Mouse (Mus musculus) ES-E14 (cell line): ENCODE measurements at regions not wholly inside any gene's neighbourhood (a gene's known extent, or its start where the extent isn't known, plus 50 kb on each side); places are given as distances from the start of the nearest gene placed in this dataset.

Experiments
- DNase-seq: peaks from one replicate; pipeline ENCODE4 v3.0.0-alpha.2; 2013; ENCODE audit warnings: low read depth, low spot score
- H3K27ac ChIP-seq: 2 replicates; pipeline ENCODE4 v1.5.1; 2012; ENCODE audit warnings: low read depth, mild to moderate bottlenecking, low read length, moderate library complexity, mixed read lengths; ENCODE audit not compliant: poor library complexity, insufficient read depth, severe bottlenecking
- H3K36me3 ChIP-seq: 2 replicates; pipeline ENCODE4 v1.6.1; 2012; ENCODE audit warnings: mild to moderate bottlenecking, low read length, moderate library complexity, mixed read lengths; ENCODE audit not compliant: control insufficient read depth, poor library complexity, insufficient read depth, severe bottlenecking
- H3K4me1 ChIP-seq, 2 experiments: fragments of 150-350 bp in 1 of 2; sonication (generic) in 1 of 2; 2 replicates each; pipeline ENCODE4 v1.6.1; 2012; ENCODE audit warnings: low read length in 2 of 2, mild to moderate bottlenecking in 1 of 2, mixed read lengths in 1 of 2; ENCODE audit not compliant: control insufficient read depth in 2 of 2, insufficient read depth in 2 of 2, poor library complexity in 1 of 2
- H3K4me3 ChIP-seq, 2 experiments: fragments of 150-350 bp in 1 of 2; sonication (generic) in 1 of 2; 2 replicates each; pipeline ENCODE4 v1.5.1; 2012; ENCODE audit warnings: low read length in 2 of 2, low read depth in 1 of 2, mild to moderate bottlenecking in 1 of 2, mixed read lengths in 1 of 2; ENCODE audit not compliant: insufficient read depth in 1 of 2, poor library complexity in 1 of 2, severe bottlenecking in 1 of 2
- H3K9ac ChIP-seq: 2 replicates; pipeline ENCODE4 v1.6.1; 2012; ENCODE audit warnings: low read depth, mild to moderate bottlenecking, low read length, mixed read lengths; ENCODE audit not compliant: poor library complexity, insufficient read depth, severe bottlenecking
- H3K9me3 ChIP-seq: fragments of 150-350 bp; sonication (generic); 2 replicates; pipeline ENCODE4 v1.6.1; 2012; ENCODE audit warnings: low read depth, mild to moderate bottlenecking, low read length; ENCODE audit not compliant: control insufficient read depth, insufficient read depth
- CHD2 ChIP-seq: IDR thresholded peaks from 2 replicates; pipeline ENCODE4 v1.6.1; 2014; ENCODE audit warnings: mild to moderate bottlenecking, low read depth, low read length, inconsistent platforms
- HCFC1 ChIP-seq: IDR thresholded peaks from 2 replicates; pipeline ENCODE4 v1.6.1; 2012; ENCODE audit warnings: low read length, inconsistent platforms, borderline replicate concordance; ENCODE audit not compliant: insufficient read depth
- MAFK ChIP-seq: IDR thresholded peaks from 2 replicates; pipeline ENCODE4 v1.6.1; 2014; ENCODE audit warnings: mild to moderate bottlenecking, low read depth, low read length, inconsistent platforms; ENCODE audit not compliant: insufficient read depth
- ZC3H11A ChIP-seq: IDR thresholded peaks from 2 replicates; pipeline ENCODE4 v1.6.1; 2012; ENCODE audit warnings: low read depth, mild to moderate bottlenecking, inconsistent platforms, low read length, borderline replicate concordance
- ZNF384 ChIP-seq: IDR thresholded peaks from 2 replicates; pipeline ENCODE4 v1.6.1; 2012; ENCODE audit warnings: low read depth, low read length, inconsistent platforms
- in situ Hi-C, 2 experiments: fragments of 600-800 bp; cut with MboI; formaldehyde crosslinking; loops; one replicate each; pipeline ENCODE4 v1.15.1; 2025; ENCODE audit warnings: low sequenced_read_pairs in 2 of 2, inconsistent platforms in 1 of 2; ENCODE audit not compliant: unreplicated experiment in 2 of 2

DNA sequence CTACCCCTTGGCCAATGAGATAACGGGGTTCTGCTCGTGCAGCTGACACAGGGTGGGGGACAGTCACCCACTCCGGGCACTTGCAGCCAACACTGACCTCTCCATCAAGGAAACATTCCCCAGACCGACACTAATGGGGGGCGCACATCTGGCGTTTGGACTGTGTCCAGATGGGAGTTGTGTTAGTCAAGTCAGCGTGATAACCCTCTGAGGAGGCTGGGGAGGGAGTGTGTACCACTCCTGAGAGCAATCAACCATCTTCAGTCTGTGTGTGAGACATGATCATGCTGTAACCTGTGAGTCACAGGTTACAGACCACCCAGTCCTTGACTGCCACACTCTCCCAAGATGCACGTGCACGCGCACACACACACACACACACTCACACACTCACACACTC, 106.9 kb upstream of the Pkdcc start:
- Histone ChIP-seq H3K4me3 (no peak overlapping the region), H3K9me3 (no peaks in the 10 kb centered on the region), H3K36me3 (no peaks in the 10 kb centered on the region), H3K27ac (no peak overlapping the region), H3K4me1 (no peaks in the 10 kb centered on the region), H3K9ac (no peak overlapping the region)
- TF ChIP-seq HCFC1 (no peak), ZC3H11A (no peak), CHD2 (no peak), MAFK (no peak), ZNF384 (no peak)
- in situ Hi-C loops = no loop called here
- DNase-seq = no peak

DNA sequence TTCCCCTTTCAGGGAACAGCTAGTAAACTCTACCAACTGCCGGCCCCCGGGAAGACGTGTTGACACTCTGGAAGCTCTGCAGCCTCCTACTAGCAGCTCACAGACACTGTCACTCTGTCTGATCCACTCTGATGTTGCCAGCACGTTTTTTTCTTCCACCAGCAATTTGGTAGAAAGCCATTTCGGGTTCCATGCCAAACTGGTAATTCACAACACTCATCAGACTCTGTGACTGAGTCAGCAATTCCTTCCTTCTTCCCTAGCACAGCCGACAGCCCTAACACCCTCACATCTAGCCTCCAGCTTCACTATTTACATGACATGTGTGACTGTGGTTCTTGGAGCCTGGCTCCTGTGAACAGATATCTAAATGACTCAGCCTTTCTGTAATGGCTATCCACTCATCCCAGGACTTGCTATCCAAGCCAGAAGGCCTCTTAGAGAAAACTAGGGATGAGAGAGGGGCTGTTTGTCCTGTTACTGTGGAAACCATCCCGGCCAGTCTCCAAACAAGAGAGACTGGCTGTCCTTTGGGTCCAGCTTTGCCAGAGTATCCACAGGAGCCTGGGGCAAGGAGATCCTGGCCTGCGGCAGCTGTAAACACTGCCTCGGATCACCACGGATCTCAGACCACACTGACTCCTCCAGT, 105.2 kb upstream of the Pkdcc start:
- in situ Hi-C loops = no loop called here
- no peak overlapping the region for H3K9ac ChIP-seq
- H3K4me1 ChIP-seq = no peaks in the 10 kb centered on the region
- no peak overlapping the region for H3K27ac ChIP-seq
- no peaks in the 10 kb centered on the region for H3K36me3 ChIP-seq
- DNase-seq = no peak
- no peak overlapping the region for H3K4me3 ChIP-seq
- no peaks in the 10 kb centered on the region for H3K9me3 ChIP-seq
- no peak for TF ChIP-seq HCFC1
- no peak for TF ChIP-seq ZNF384

DNA sequence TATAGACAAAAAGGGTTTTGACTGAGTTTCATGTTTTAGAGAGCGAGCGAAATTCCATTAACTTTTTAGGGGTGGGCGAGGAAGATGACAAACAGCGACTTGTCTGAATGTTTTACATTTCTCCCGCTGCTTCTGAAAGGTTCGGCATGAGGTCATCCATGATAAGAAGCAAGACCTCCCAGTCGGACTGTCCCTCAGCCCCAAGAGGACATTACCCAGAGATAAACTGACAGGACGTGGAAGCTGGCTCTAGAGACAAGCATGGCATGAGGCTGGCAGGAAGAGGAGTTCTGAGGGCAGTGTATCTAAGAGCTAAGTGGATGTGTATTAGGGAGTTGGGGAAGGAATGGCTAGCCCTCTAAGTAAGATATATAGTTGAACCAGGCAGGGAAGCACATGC, 104.5 kb upstream of the Pkdcc start:
- no peaks in the 10 kb centered on the region for H3K36me3 ChIP-seq
- TF ChIP-seq ZC3H11A = no peak
- no peak for TF ChIP-seq HCFC1
- no peak for TF ChIP-seq MAFK
- no peak for TF ChIP-seq ZNF384
- TF ChIP-seq CHD2 = no peak
- in situ Hi-C loops = no loop called here
- no peak for DNase-seq
- no peak overlapping the region for H3K9ac ChIP-seq
- no peaks in the 10 kb centered on the region for H3K9me3 ChIP-seq
- no peak overlapping the region for H3K27ac ChIP-seq
- no peaks in the 10 kb centered on the region for H3K4me1 ChIP-seq
- no peak overlapping the region for H3K4me3 ChIP-seq

- TF ChIP-seq CHD2 (no peak), MAFK (no peak), ZC3H11A (no peak), HCFC1 (no peak), ZNF384 (no peak)
- in situ Hi-C loops = no loop called here
- H3K9ac ChIP-seq = no peak overlapping the region
- no peaks in the 10 kb centered on the region for H3K9me3 ChIP-seq
- H3K27ac ChIP-seq = no peak overlapping the region
- DNase-seq = no peak
- no peaks in the 10 kb centered on the region for H3K36me3 ChIP-seq
- no peaks in the 10 kb centered on the region for H3K4me1 ChIP-seq
- H3K4me3 ChIP-seq = no peak overlapping the region
Observed at GRCm38 (mm10) chr17:83115146-83115545, 99.9 kb upstream of the Pkdcc start.

- in situ Hi-C loops = no loop called here
Observed at GRCm38 (mm10) chr17:83115832-83116480, 99.1 kb upstream of the Pkdcc start.

More at GRCm38 (mm10) chr17:83115832-83116480, 99.1 kb upstream of the Pkdcc start:
- no peak overlapping the region for H3K9ac ChIP-seq
- H3K36me3 ChIP-seq = no peaks in the 10 kb centered on the region
- H3K9me3 ChIP-seq = no peaks in the 10 kb centered on the region
- H3K4me3 ChIP-seq = no peak overlapping the region
- no peaks in the 10 kb centered on the region for H3K4me1 ChIP-seq
- no peak overlapping the region for H3K27ac ChIP-seq
- no peak for DNase-seq
- TF ChIP-seq ZC3H11A (no peak), MAFK (no peak), CHD2 (no peak), ZNF384 (no peak), HCFC1 (no peak)
